Mouse (Mus musculus) kidney, postnatal 4 days (tissue): ENCODE measurements around the gene Tenm4.

Source experiments
- DNase-seq, 2 experiments: peaks; one replicate each; pipeline ENCODE4 v3.0.0; 2021; ENCODE audit warnings: mixed read lengths in 2 of 2

Tenm4 gene

DNA sequence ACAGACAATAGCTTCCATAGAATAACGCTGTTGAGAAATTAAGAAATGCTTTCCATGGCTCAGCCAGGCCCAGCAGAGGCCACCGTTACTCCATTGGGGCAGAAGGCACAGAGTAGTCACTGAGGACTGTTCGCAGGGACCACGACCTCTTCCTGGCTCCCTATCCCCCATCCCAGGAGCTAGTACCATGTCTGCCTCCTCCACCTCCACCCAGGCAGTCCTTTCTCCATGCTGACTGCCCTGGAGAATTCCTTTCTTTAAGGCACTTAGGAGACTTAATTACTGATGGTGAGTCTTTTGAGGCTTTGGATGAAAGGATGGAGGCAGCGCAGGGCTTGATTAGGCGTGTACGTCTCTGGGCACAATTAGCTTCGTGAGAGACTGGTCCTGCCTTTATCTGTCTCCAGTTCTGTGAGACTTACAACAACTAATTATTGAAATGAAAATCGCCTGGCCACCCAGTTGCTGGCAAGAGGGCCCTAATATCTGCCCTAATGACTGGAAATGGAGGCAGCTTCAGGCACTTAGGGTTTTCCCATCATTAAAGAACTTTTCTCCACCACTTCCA lies 365.4 kb downstream of the Tenm4 start:
- no peak for DNase-seq

- DNase-seq, result no peak
Measured at GRCm38 (mm10) chr7:96539248-96540034, 368.4 kb downstream of the Tenm4 start.

DNA sequence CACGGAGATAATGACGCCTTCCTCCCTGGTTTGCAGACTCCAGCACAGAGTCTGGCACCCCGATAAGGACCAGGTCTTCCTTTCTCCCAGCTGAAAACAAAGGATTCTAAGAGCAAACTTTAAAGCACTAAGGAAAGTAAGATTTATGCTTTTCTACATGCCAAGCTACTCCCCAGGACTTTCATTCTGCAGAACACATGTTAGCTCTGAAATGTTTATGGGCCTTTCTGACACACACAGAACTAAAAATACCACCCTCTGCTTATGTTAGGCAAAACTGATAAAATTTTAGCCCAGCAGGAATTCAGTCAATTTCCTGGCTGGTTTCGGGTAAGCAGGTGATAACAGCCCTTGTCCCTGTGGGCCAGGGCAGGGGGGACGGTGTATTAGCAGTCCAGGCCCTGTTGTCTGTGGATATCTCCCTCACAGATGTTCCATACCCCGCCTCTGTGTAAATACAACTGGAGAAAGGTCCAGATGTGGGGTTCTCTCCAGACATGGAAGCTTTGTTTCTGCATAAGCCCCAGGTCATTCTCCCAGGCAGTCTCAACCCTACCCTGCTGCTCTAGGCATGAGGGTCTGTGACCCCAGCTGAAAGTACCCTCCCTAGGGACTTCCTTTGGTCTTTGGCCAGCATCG lies 369.5 kb downstream of the Tenm4 start:
- DNase-seq, result no peak

DNA sequence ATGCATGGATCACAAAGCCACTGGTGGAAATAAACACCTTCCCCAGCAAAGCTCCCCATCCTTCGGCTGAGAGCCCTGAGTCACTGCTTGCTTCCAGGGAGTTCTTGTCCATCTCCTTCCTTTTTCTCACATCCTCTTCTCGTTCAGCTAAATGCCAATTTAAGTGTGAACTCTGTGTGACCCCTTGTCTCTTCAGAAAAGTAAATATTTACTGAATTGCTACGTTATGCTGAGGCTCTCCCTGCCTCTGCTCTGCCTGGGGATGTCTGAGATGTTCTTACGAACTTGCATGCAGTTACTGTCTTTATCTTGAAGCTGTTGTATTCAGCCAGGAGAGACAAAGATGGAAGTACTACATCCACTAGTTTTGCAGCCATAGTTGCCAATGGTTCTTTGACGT lies 374.9 kb downstream of the Tenm4 start:
- no peak for DNase-seq

DNA sequence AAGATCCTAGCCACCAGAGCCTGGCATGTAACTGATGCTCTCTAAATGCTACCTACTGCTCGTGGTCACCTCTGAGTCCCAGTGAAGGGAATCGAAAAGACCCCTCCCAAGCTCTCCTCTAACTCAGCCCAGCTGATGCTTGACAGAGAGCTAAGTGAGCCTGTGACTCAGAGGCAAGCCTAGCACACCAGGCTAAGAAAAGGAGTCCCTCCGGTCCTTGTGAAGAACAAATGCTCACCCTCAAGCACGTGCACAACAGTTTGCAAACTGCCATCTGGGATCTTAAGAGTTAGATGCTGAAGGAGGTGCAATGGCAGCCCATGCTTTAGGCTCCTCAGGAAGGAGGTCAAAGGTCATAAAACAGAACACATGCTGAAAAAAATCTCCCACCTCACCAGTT lies 380.8 kb downstream of the Tenm4 start:
- no peak for DNase-seq

GRCm38 (mm10) chr7:96552292-96552860 lies 381.3 kb downstream of the Tenm4 start:
- no peak for DNase-seq

- peak; percentile 62 to 71 for DNase-seq
Measured at GRCm38 (mm10) chr7:96554277-96554690, 383.2 kb downstream of the Tenm4 start.

DNA sequence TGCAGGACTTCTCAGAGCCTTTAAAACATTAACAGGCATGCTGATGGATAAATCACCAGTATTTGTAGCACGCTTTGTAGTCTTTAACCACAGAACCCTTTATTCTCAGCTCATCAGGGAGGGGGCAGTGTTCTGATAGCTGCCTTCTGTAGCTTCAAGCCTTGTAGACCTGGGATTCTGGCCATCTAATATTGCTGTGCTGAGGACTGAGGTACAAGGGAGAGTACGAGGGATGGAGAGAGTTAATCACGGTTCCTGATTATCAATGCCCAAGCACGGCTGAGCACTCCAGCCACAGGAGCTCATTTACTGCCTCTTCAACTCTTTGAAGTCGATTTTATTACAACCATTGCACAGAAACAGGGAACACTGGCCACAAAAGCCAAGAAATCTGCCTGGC lies 384.2 kb downstream of the Tenm4 start:
- peak in 1 of 2 experiments; percentile 28 for DNase-seq

- DNase-seq, result peak; percentile 54 to 61
Measured at GRCm38 (mm10) chr7:96556756-96557155, 385.7 kb downstream of the Tenm4 start.

DNA sequence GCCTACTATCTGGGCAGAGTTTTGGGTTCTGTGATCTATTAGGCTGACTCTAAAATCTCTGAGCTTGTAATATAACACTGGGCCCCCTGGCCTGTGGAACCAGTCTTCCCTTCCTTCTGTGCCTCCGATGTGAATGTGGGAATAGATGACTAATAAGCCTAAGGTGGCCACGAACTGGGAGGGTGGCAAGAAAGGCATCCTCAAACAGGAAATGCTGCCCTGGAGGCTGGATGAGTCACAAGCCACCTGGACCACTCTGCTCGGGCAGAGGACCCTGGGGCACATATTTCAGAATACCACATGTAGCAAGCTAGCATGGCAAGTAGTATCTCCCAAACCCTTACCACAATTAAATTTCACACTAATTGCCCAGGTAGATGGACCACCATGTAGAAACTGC lies 391.8 kb downstream of the Tenm4 start:
- no peak for DNase-seq

DNA sequence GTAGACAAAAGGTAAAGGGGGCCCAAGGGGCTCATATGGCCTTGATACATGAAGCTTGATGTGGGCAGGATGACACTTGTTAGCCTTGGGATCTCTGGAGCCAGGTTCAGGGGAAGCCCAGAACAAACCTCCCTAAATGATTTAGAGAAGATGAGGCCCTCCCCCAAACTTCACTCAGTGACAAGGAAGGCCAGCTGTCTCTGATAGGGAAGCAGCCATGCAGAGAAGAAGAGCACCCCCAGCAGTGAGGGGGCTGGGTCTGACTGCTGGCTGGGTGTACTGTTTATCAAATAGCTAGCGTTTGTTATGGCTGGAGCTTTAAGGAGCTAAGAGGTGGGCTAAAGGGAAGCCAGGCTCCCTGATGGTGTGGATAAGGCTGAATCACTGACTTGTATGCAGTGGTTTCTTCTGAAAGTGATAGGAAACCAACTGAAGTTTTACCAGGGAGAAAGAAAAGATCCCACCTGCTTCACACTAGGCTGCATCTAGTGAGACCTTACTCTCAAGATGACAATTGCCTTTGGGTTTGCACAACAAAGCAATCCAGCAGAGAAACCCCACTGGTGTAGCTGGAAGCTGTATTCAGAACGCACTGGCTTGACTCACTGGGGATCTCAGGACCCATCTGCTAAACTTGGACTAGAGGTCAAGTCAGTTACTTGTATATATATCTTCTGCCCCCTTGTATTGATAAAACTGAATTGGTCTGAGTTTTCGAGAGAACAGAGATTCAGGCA lies 392.5 kb downstream of the Tenm4 start:
- DNase-seq, result peak in 1 of 2 experiments; percentile 24

- peak; percentile 32 to 45 for DNase-seq
Measured at GRCm38 (mm10) chr7:96565806-96566205, 394.8 kb downstream of the Tenm4 start.

DNA sequence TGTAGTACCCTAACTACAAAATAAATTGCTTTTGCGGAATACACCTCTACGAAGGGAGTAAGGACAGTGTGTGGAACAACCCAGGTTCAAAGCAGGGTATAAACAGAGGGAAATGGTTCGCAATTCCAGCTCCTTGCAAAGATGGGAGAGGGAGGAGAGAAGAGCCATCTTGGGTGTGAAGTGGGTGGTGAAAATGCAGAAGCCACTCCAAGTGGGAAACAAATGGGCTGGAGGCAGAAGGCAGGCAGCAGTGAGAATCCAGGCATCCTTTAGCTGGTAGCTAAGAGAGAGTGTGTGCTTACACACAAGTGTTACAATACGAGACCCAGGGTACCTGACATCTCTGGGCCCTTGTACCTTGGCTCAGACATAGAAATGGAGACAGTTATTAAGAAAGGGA lies 395.2 kb downstream of the Tenm4 start:
- DNase-seq, result no peak

GRCm38 (mm10) chr7:96568034-96568433 lies 397.0 kb downstream of the Tenm4 start:
- no peak for DNase-seq

- peak; percentile 49 to 66 for DNase-seq
Measured at GRCm38 (mm10) chr7:96570965-96571364, 399.9 kb downstream of the Tenm4 start.

- no peak for DNase-seq
Measured at GRCm38 (mm10) chr7:96572995-96573394, 401.9 kb downstream of the Tenm4 start.

GRCm38 (mm10) chr7:96575202-96575650 lies 404.2 kb downstream of the Tenm4 start:
- DNase-seq, result peak; percentile 81 to 85

- no peak for DNase-seq
Measured at GRCm38 (mm10) chr7:96582752-96583151, 411.7 kb downstream of the Tenm4 start.

DNA sequence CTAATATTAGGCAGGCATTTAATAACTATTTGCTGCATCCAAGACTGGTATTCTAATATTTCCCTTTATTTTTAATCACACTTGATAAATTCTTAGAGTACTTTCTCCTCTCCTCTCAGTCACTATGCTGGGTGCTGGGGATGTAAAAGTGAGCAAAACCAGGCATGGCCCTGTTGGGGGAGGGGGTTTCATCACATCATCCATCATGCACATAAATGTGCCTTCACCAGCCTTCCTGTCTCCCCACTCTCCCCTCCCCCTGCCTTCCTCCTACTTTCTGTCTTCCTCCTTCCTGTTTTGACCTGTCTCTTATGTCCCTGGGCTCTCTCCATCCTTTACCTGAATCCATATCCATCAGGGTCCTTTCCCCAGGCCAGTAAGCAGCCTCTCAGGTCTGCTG lies 416.4 kb downstream of the Tenm4 start:
- DNase-seq, result no peak

DNA sequence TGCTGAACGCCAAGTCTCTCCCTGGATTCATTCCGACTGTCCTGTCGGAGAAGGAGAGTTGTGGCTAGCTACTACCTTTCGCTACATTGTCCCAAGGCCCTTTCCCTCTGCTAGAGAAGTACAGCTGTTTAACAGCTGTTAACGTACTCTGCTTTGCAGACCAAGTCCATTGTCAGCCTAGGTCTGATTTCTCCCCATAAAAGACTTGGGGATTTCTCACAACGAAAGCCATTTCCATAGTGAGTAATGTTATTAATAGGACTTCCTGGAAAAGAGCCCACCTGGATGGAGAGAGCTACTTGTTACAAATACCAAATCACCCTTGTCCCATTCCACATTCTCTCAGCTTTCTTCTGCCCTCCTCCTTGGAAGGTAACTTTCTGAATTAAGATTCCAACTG lies 417.5 kb downstream of the Tenm4 start:
- DNase-seq, result no peak

GRCm38 (mm10) chr7:96595535-96596295 lies 424.7 kb downstream of the Tenm4 start:
- DNase-seq, result no peak
